Mouse (Mus musculus): ENCODE measurements around the gene Vrk3. TPM values are rescaled to one million over a fixed set of nuclear protein-coding genes. Genes with fewer than 3 reads are reported as not detected.

The Vrk3 gene
- polyA plus RNA-seq, 2 experiments: 20.4 to 22.2 TPM

GRCm38 (mm10) chr7:44757164-44757563 lies 9.0 kb downstream of the Vrk3 start:
- ATAC-seq (ENCODE audit: insufficient read depth): no peak
- H3K27me3 ChIP-seq (ENCODE audit: control insufficient read depth, insufficient read depth, low read length): no peaks in the 10 kb centered on the region
- WGBS (ENCODE audit: insufficient replicate concordance): 83% methylated on average over 2 of the region's 2 CpGs
- H3K4me1 ChIP-seq (replicated peaks; ENCODE audit: control insufficient read depth in 2 of 2, insufficient read depth in 2 of 2, low read length in 1 of 2): no peaks in the 10 kb centered on the region
- TF ChIP-seq EP300 (IDR thresholded peaks at IDR 0.05; ENCODE audit: low read depth): no peak
- no peak for TF ChIP-seq CTCF (IDR thresholded peaks at IDR 0.05; ENCODE audit: low read depth)
- no peak overlapping the region for H3K4me3 ChIP-seq (ENCODE audit: insufficient read depth in 1 of 2, low read depth in 2 of 2, low read length in 2 of 2)
- no peak overlapping the region for H3K4me2 ChIP-seq (ENCODE audit: low read depth)
- DNase-seq (ENCODE audit: low read depth in 3 of 3, low spot score in 3 of 3): no peak
- no peak overlapping the region for H3K9ac ChIP-seq (replicated peaks)
- no peak overlapping the region for H3K27ac ChIP-seq
- H3K36me3 ChIP-seq (replicated peaks; ENCODE audit: control insufficient read depth, insufficient read depth, low read depth): peaks cover 42% of the 10 kb centered on the region
- H3K9me3 ChIP-seq (ENCODE audit: control insufficient read depth, low read length): no peaks in the 10 kb centered on the region

- no peaks in the 10 kb centered on the region for H3K27me3 ChIP-seq (ENCODE audit: control insufficient read depth, insufficient read depth, low read length)
- H3K36me3 ChIP-seq (replicated peaks; ENCODE audit: control insufficient read depth, insufficient read depth, low read depth): peaks cover 24% of the 10 kb centered on the region
- H3K4me2 ChIP-seq (ENCODE audit: low read depth): no peak overlapping the region
Measured at GRCm38 (mm10) chr7:44760366-44760765, 12.2 kb downstream of the Vrk3 start.

GRCm38 (mm10) chr7:44768129-44768528 lies 19.9 kb downstream of the Vrk3 start:
- Histone ChIP-seq H3K4me1 (replicated peaks; ENCODE audit: control insufficient read depth in 2 of 2, insufficient read depth in 2 of 2, low read length in 1 of 2) (peaks cover 41 to 51% of the 10 kb centered on the region in 2 experiments), H3K4me3 (ENCODE audit: insufficient read depth in 1 of 2, low read depth in 2 of 2, low read length in 2 of 2) (no peak overlapping the region), H3K9ac (replicated peaks) (no peak overlapping the region), H3K36me3 (replicated peaks; ENCODE audit: control insufficient read depth, insufficient read depth, low read depth) (peaks cover 16% of the 10 kb centered on the region), H3K27me3 (ENCODE audit: control insufficient read depth, insufficient read depth, low read length) (no peaks in the 10 kb centered on the region), H3K27ac (peak overlapping the region; percentile 26), H3K4me2 (ENCODE audit: low read depth) (peak overlapping the region; percentile 41), H3K9me3 (ENCODE audit: control insufficient read depth, low read length) (no peaks in the 10 kb centered on the region)
- DNase-seq (ENCODE audit: low read depth in 3 of 3, low spot score in 3 of 3): peak; percentile 60 to 63 (median 61)
- 49% methylated on average over 5 of the region's 5 CpGs for WGBS (ENCODE audit: insufficient replicate concordance)
- ATAC-seq (ENCODE audit: insufficient read depth): peak; percentile 73
- no peak for TF ChIP-seq CTCF (IDR thresholded peaks at IDR 0.05; ENCODE audit: low read depth)
- TF ChIP-seq EP300 (IDR thresholded peaks at IDR 0.05; ENCODE audit: low read depth): peak; percentile 84

More at GRCm38 (mm10) chr7:44760366-44760765, 12.2 kb downstream of the Vrk3 start:
- no peak for TF ChIP-seq EP300 (IDR thresholded peaks at IDR 0.05; ENCODE audit: low read depth)
- TF ChIP-seq CTCF (IDR thresholded peaks at IDR 0.05; ENCODE audit: low read depth): no peak
- no peaks in the 10 kb centered on the region for H3K9me3 ChIP-seq (ENCODE audit: control insufficient read depth, low read length)
- H3K4me1 ChIP-seq (replicated peaks; ENCODE audit: control insufficient read depth in 2 of 2, insufficient read depth in 2 of 2, low read length in 1 of 2): no peaks in the 10 kb centered on the region
- no peak for ATAC-seq (ENCODE audit: insufficient read depth)
- no peak for DNase-seq (ENCODE audit: low read depth in 3 of 3, low spot score in 3 of 3)
- H3K27ac ChIP-seq: no peak overlapping the region
- no peak overlapping the region for H3K4me3 ChIP-seq (ENCODE audit: insufficient read depth in 1 of 2, low read depth in 2 of 2, low read length in 2 of 2)
- H3K9ac ChIP-seq (replicated peaks): no peak overlapping the region

- no peaks in the 10 kb centered on the region for H3K9me3 ChIP-seq (ENCODE audit: control insufficient read depth, low read length)
- ATAC-seq (ENCODE audit: insufficient read depth) (no peak), DNase-seq (ENCODE audit: low read depth in 3 of 3, low spot score in 3 of 3) (peak; percentile 46 to 61 (median 57))
- 25% methylated on average over 6 of the region's 6 CpGs for WGBS (ENCODE audit: insufficient replicate concordance)
- H3K4me2 ChIP-seq (ENCODE audit: low read depth): no peak overlapping the region
- H3K4me3 ChIP-seq (ENCODE audit: insufficient read depth in 1 of 2, low read depth in 2 of 2, low read length in 2 of 2): no peak overlapping the region
- no peak overlapping the region for H3K9ac ChIP-seq (replicated peaks)
- no peaks in the 10 kb centered on the region for H3K27me3 ChIP-seq (ENCODE audit: control insufficient read depth, insufficient read depth, low read length)
- H3K4me1 ChIP-seq (replicated peaks; ENCODE audit: control insufficient read depth in 2 of 2, insufficient read depth in 2 of 2, low read length in 1 of 2): peaks cover 48 to 58% of the 10 kb centered on the region in 2 experiments
- TF ChIP-seq EP300 (IDR thresholded peaks at IDR 0.05; ENCODE audit: low read depth) (no peak), CTCF (IDR thresholded peaks at IDR 0.05; ENCODE audit: low read depth) (0 out of 2 replicates have a peak, but pooled peaks have one; percentile 9)
- H3K27ac ChIP-seq: no peak overlapping the region
- H3K36me3 ChIP-seq (replicated peaks; ENCODE audit: control insufficient read depth, insufficient read depth, low read depth): peaks cover 16% of the 10 kb centered on the region
Measured at GRCm38 (mm10) chr7:44770046-44770578, 21.9 kb downstream of the Vrk3 start.

- ATAC-seq (ENCODE audit: insufficient read depth): peak; percentile 90
- no peaks in the 10 kb centered on the region for H3K9me3 ChIP-seq (ENCODE audit: control insufficient read depth, low read length)
- peaks cover 8% of the 10 kb centered on the region for H3K36me3 ChIP-seq (replicated peaks; ENCODE audit: control insufficient read depth, insufficient read depth, low read depth)
- no peak overlapping the region for H3K4me3 ChIP-seq (ENCODE audit: insufficient read depth in 1 of 2, low read depth in 2 of 2, low read length in 2 of 2)
- H3K27me3 ChIP-seq (ENCODE audit: control insufficient read depth, insufficient read depth, low read length): no peaks in the 10 kb centered on the region
- H3K4me1 ChIP-seq (replicated peaks; ENCODE audit: control insufficient read depth in 2 of 2, insufficient read depth in 2 of 2, low read length in 1 of 2): peaks cover 44 to 54% of the 10 kb centered on the region in 2 experiments
- DNase-seq (ENCODE audit: low read depth in 3 of 3, low spot score in 3 of 3): peak; percentile 61 to 75 (median 73)
- H3K4me2 ChIP-seq (ENCODE audit: low read depth): peak overlapping the region; percentile 51
- peak overlapping the region; percentile 85 for H3K27ac ChIP-seq
- peak; percentile 95 for TF ChIP-seq EP300 (IDR thresholded peaks at IDR 0.05; ENCODE audit: low read depth)
- 0 out of 2 replicates have a peak, but pooled peaks have one; percentile 6 for TF ChIP-seq CTCF (IDR thresholded peaks at IDR 0.05; ENCODE audit: low read depth)
- H3K9ac ChIP-seq (replicated peaks): peak overlapping the region; percentile 50
- 37% methylated on average over 8 of the region's 8 CpGs for WGBS (ENCODE audit: insufficient replicate concordance)
Measured at GRCm38 (mm10) chr7:44772591-44773204, 24.5 kb downstream of the Vrk3 start.
